Mouse (Mus musculus) lung, postnatal 0 days (tissue): ENCODE data around the gene Zfp706. TPM values are rescaled to one million over a fixed set of nuclear protein-coding genes. Genes with fewer than 3 reads are reported as not detected.
A peak's percentile ranks its signal among the peaks of the same experiment; 100 is the strongest.

Source experiments
- ATAC-seq: fragments of 200-750 bp; cut with Nextera tagmentation; 2 replicates; pipeline ENCODE4 v1.8.0; 2017; ENCODE audit warnings: moderate library complexity
- DNase-seq: peaks from one replicate; pipeline ENCODE4 v3.0.0-alpha.2; 2016; ENCODE audit warnings: low spot score
- H3K27ac ChIP-seq: fragments of 300-500 bp; sonication (generic); 2 replicates; pipeline ENCODE4 v1.5.1; 2014; ENCODE audit warnings: antibody characterized with exemption, mild to moderate bottlenecking, low read length, mixed read lengths
- H3K27me3 ChIP-seq: fragments of 300-500 bp; sonication (generic); replicated peaks from 2 replicates; pipeline ENCODE4 v1.6.1; 2014; ENCODE audit warnings: low read length, mixed read lengths; ENCODE audit not compliant: insufficient read depth
- H3K36me3 ChIP-seq: fragments of 300-500 bp; sonication (generic); 2 replicates; pipeline ENCODE4 v1.6.1; 2014; ENCODE audit warnings: low read length, mixed read lengths; ENCODE audit not compliant: insufficient read depth
- H3K4me1 ChIP-seq: fragments of 300-500 bp; sonication (generic); 2 replicates; pipeline ENCODE4 v1.6.1; 2014; ENCODE audit warnings: antibody characterized with exemption, low read depth, low read length, mixed read lengths; ENCODE audit not compliant: insufficient read depth
- H3K4me2 ChIP-seq: fragments of 300-500 bp; sonication (generic); replicated peaks from 2 replicates; pipeline ENCODE4 v1.6.1; 2014; ENCODE audit warnings: low read depth, mild to moderate bottlenecking, low read length, moderate library complexity, mixed read lengths
- H3K4me3 ChIP-seq: fragments of 300-500 bp; sonication (generic); 2 replicates; pipeline ENCODE4 v1.5.1; 2014; ENCODE audit warnings: low read depth, low read length
- H3K9ac ChIP-seq: fragments of 300-500 bp; sonication (generic); replicated peaks from 2 replicates; pipeline ENCODE4 v1.6.1; 2014; ENCODE audit warnings: low read depth, mild to moderate bottlenecking
- H3K9me3 ChIP-seq: fragments of 300-500 bp; sonication (generic); 2 replicates; pipeline ENCODE4 v1.6.1; 2016; ENCODE audit warnings: low read length, mixed read lengths
- CTCF ChIP-seq: IDR thresholded peaks from 2 replicates; pipeline ENCODE4 v1.5.1; 2016; ENCODE audit warnings: antibody characterized with exemption, mild to moderate bottlenecking
- EP300 ChIP-seq: IDR thresholded peaks from 2 replicates; pipeline ENCODE4 v1.6.1; 2016; ENCODE audit warnings: antibody characterized with exemption, mild to moderate bottlenecking, control low read depth
- WGBS: fragments of 180-500 bp; shearing (Covaris S2); extraction: QIAGEN DNeasy Blood & Tissue Kit; methylation state at CpG from one replicate; pipeline ENCODE4 v1.1.7; 2014; 5-methylcytosine and 5-hydroxymethylcytosine counted together
- polyA plus RNA-seq: library from polyadenylated mRNA; unstranded; fragments of >200 nt; fragmentation: Nextera tagmentation; extraction: Ambion mirVana; gene quantifications from 2 replicates; pipeline ENCODE4 v1.2.1, GENCODE M21; 2015

The Zfp706 gene
- polyA plus RNA-seq, 1 experiment from 2014 or later = 428 TPM

DNA sequence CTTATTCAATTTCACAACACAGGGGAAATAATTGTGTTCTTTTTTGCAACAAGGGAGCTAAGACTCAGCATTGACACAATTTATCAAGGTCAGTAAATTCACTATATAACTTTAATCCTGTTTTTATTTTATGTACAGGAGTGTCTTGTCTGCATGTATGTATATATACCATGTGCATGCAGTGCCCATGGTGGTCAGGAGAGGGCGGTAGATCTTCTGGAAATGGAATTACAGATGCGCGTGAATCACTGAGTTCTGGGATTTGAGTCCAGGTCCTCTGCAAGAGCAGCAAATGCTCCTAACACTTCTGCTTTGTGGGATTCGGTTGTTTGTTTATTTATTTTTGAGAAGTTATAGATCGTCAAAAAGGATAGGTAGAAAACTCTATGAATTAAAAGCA is 37.8 kb downstream of the Zfp706 start:
- Histone ChIP-seq H3K36me3 (no peaks in the 10 kb centered on the region), H3K4me3 (no peak overlapping the region), H3K9ac (no peak overlapping the region), H3K4me2 (no peak overlapping the region), H3K27ac (no peak overlapping the region), H3K9me3 (no peaks in the 10 kb centered on the region), H3K27me3 (no peaks in the 10 kb centered on the region), H3K4me1 (no peaks in the 10 kb centered on the region)
- 78% methylated on average over 5 of the region's 5 CpGs for WGBS
- peak; percentile 49 for TF ChIP-seq CTCF
- no peak for TF ChIP-seq EP300
- no peak for ATAC-seq
- DNase-seq = no peak

GRCm38 (mm10) chr15:36968295-36968694 is 39.3 kb downstream of the Zfp706 start:
- Histone ChIP-seq H3K9ac (no peak overlapping the region), H3K27me3 (no peaks in the 10 kb centered on the region), H3K4me1 (no peaks in the 10 kb centered on the region), H3K4me2 (no peak overlapping the region), H3K9me3 (no peaks in the 10 kb centered on the region), H3K27ac (no peak overlapping the region), H3K36me3 (no peaks in the 10 kb centered on the region), H3K4me3 (no peak overlapping the region)
- no peak for DNase-seq
- ATAC-seq = no peak
- no peak for TF ChIP-seq CTCF
- TF ChIP-seq EP300 = no peak
- 35% methylated on average over 1 of the region's 1 CpGs for WGBS

DNA sequence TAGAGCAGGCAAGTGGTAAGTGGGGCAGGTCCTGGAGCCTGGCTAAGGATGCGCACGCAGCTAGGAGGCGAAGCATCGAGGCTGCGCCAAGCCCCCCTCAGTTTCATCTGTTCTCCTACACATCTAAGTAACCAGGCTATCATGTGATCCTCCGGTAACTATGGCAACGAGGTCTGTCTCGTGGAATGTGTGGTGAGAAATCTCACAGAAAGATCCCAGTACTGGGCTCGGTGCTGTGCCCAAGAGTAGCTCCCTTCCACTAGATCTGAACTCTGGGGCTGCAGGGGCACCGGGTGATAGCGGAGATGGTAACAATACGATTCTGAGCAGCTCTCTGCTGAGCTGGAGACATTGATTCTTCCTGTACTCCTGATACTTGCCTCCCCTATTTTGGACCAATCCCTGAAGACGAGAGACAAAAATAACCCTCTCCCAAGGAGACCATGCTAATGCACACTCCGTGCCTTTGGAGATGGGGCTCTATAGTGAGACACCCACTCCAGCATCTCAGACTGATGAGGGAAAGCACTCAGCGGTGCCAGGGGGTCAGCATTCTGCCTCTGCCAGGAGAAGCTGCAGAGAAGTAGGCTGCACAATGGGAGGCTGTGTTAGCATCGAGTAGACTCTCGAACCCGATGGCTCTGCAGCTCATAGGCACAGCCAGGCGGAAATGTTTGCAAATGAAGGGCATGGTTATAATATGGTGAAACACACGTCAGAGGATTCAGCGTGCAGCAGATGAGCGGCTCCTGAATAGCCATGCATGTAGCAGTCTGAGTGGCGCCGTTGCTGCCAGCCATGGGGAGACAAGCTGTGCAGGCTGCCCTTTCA is 40.0 kb downstream of the Zfp706 start:
- Histone ChIP-seq H3K4me1 (no peaks in the 10 kb centered on the region), H3K4me2 (no peak overlapping the region), H3K27ac (no peak overlapping the region), H3K36me3 (no peaks in the 10 kb centered on the region), H3K9ac (0 out of 2 replicates have a peak overlapping the region, but pooled peaks have one; percentile 2), H3K27me3 (no peaks in the 10 kb centered on the region), H3K9me3 (no peaks in the 10 kb centered on the region), H3K4me3 (no peak overlapping the region)
- DNase-seq (peak; percentile 18), ATAC-seq (no peak)
- 29% methylated on average over 24 of the region's 24 CpGs for WGBS
- no peak for TF ChIP-seq EP300
- TF ChIP-seq CTCF = no peak

DNA sequence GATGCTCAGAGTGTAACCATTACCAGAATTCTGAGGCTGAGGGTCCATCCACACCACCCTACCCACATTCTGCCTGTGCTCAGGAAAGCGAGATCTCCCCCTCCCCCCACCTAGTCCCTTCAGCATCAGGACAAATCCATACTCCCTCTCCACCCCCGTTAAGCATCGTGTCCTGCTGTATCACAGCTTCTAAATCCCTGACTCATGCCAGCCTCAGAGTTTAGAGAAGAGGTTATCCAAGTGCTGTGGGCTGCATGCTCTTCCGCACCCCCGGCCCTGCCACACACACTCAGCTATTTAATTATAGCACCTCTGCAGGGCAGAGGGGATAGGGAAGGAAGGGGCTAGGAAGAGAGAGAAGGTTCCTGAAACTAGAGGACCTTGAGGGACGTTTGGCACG is 40.6 kb downstream of the Zfp706 start:
- ATAC-seq = no peak; the same call in 1 of the 2 replicates
- no peaks in the 10 kb centered on the region for H3K36me3 ChIP-seq
- no peak overlapping the region for H3K4me2 ChIP-seq
- H3K27ac ChIP-seq = no peak overlapping the region
- no peaks in the 10 kb centered on the region for H3K4me1 ChIP-seq
- DNase-seq = no peak
- H3K27me3 ChIP-seq = no peaks in the 10 kb centered on the region
- 34% methylated on average over 7 of the region's 7 CpGs for WGBS
- no peaks in the 10 kb centered on the region for H3K9me3 ChIP-seq
- no peak overlapping the region for H3K4me3 ChIP-seq
- H3K9ac ChIP-seq = no peak overlapping the region
- TF ChIP-seq EP300 = no peak
- TF ChIP-seq CTCF = no peak

GRCm38 (mm10) chr15:36966466-36966865 is 41.1 kb downstream of the Zfp706 start:
- DNase-seq = no peak
- no peak overlapping the region for H3K4me2 ChIP-seq
- H3K27me3 ChIP-seq = no peaks in the 10 kb centered on the region
- H3K4me3 ChIP-seq = no peak overlapping the region
- H3K9ac ChIP-seq = no peak overlapping the region
- 63% methylated on average over 2 of the region's 2 CpGs for WGBS
- H3K4me1 ChIP-seq = no peaks in the 10 kb centered on the region
- no peak for ATAC-seq
- no peaks in the 10 kb centered on the region for H3K9me3 ChIP-seq
- no peaks in the 10 kb centered on the region for H3K36me3 ChIP-seq
- H3K27ac ChIP-seq = no peak overlapping the region
- TF ChIP-seq CTCF = no peak
- no peak for TF ChIP-seq EP300

GRCm38 (mm10) chr15:36965743-36966142 is 41.8 kb downstream of the Zfp706 start:
- Histone ChIP-seq H3K4me2 (no peak overlapping the region), H3K27me3 (no peaks in the 10 kb centered on the region), H3K9me3 (no peaks in the 10 kb centered on the region), H3K4me1 (no peaks in the 10 kb centered on the region), H3K36me3 (no peaks in the 10 kb centered on the region), H3K4me3 (no peak overlapping the region), H3K27ac (no peak overlapping the region), H3K9ac (no peak overlapping the region)
- WGBS = 58% methylated on average over 4 of the region's 4 CpGs
- TF ChIP-seq EP300 = no peak
- DNase-seq = no peak
- ATAC-seq = no peak
